Mouse (Mus musculus) forebrain, embryonic 13.5 days (tissue): ENCODE results near the gene Cd5. TPM values are rescaled to one million over a fixed set of nuclear protein-coding genes. Genes with fewer than 3 reads are reported as not detected.

ENCODE experiments used
- ATAC-seq: fragments of 200-750 bp; cut with Nextera tagmentation; 2 replicates; pipeline ENCODE4 v1.8.0; 2017
- H3K27ac ChIP-seq: fragments of 300-500 bp; sonication (generic); 2 replicates; pipeline ENCODE4 v1.5.1; 2015; ENCODE audit warnings: inconsistent platforms, mild to moderate bottlenecking, moderate library complexity
- H3K27me3 ChIP-seq: fragments of 300-500 bp; sonication (generic); 2 replicates; pipeline ENCODE4 v1.6.1; 2015; ENCODE audit warnings: mild to moderate bottlenecking, inconsistent platforms
- H3K36me3 ChIP-seq: fragments of 300-500 bp; sonication (generic); 2 replicates; pipeline ENCODE4 v1.6.1; 2015; ENCODE audit warnings: mild to moderate bottlenecking, inconsistent platforms; ENCODE audit not compliant: poor library complexity, severe bottlenecking
- H3K4me1 ChIP-seq: fragments of 300-500 bp; sonication (generic); 2 replicates; pipeline ENCODE4 v1.6.1; 2015; ENCODE audit warnings: inconsistent platforms
- H3K4me2 ChIP-seq: fragments of 300-500 bp; sonication (generic); 2 replicates; pipeline ENCODE4 v1.6.1; 2015; ENCODE audit warnings: inconsistent platforms, mild to moderate bottlenecking, moderate library complexity
- H3K4me3 ChIP-seq: fragments of 300-500 bp; sonication (generic); 2 replicates; pipeline ENCODE4 v1.5.1; 2015; ENCODE audit warnings: mild to moderate bottlenecking, inconsistent platforms
- H3K9ac ChIP-seq: fragments of 300-500 bp; sonication (generic); 2 replicates; pipeline ENCODE4 v1.6.1; 2015; ENCODE audit warnings: mild to moderate bottlenecking, inconsistent platforms
- H3K9me3 ChIP-seq: fragments of 300-500 bp; sonication (generic); replicated peaks from 2 replicates; pipeline ENCODE4 v1.6.1; 2016; ENCODE audit warnings: inconsistent platforms
- whole genome bisulfite sequencing: fragments of 180-500 bp; shearing (Covaris S2); methylation state at CpG from one replicate; pipeline ENCODE4 v1.1.7; 2015; 5-methylcytosine and 5-hydroxymethylcytosine counted together
- polyA plus RNA-seq: library from polyadenylated mRNA; unstranded; fragments of >200 nt; fragmentation: Nextera tagmentation; extraction: Ambion mirVana; gene quantifications from 2 replicates; pipeline ENCODE4 v1.2.1, GENCODE M21; 2015

Gene Cd5
- polyA plus RNA-seq, 1 experiment from 2014 or later, result not detected

GRCm38 (mm10) chr19:10708900-10709299, 29.9 kb downstream of the Cd5 start:
- H3K9ac ChIP-seq, result 0 out of 2 replicates have a peak overlapping the region, but pooled peaks have one; percentile 22
- H3K36me3 ChIP-seq, result peaks cover 59% of the 10 kb centered on the region
- WGBS, result 46% methylated on average over 6 of the region's 6 CpGs
- no peak overlapping the region for H3K4me3 ChIP-seq
- no peak for ATAC-seq
- no peaks in the 10 kb centered on the region for H3K27me3 ChIP-seq
- peaks cover 31% of the 10 kb centered on the region for H3K4me1 ChIP-seq
- no peaks in the 10 kb centered on the region for H3K9me3 ChIP-seq
- H3K4me2 ChIP-seq, result no peak overlapping the region
- peak overlapping the region; percentile 97 for H3K27ac ChIP-seq

- WGBS, result 90% methylated on average over 1 of the region's 1 CpGs
- Histone ChIP-seq H3K9me3 (no peaks in the 10 kb centered on the region), H3K4me2 (no peak overlapping the region), H3K4me3 (no peak overlapping the region), H3K36me3 (peaks cover 55% of the 10 kb centered on the region), H3K9ac (no peak overlapping the region), H3K27me3 (no peaks in the 10 kb centered on the region), H3K4me1 (peaks cover 39% of the 10 kb centered on the region), H3K27ac (peak overlapping the region; percentile 8; the same call in 1 of the 2 replicates)
- ATAC-seq, result no peak
Measured at GRCm38 (mm10) chr19:10707881-10708280, 30.9 kb downstream of the Cd5 start.

- WGBS, result 74% methylated on average over 13 of the region's 13 CpGs
- peak overlapping the region; percentile 8; the same call in 1 of the 2 replicates for H3K27ac ChIP-seq
- no peak for ATAC-seq
- no peaks in the 10 kb centered on the region for H3K9me3 ChIP-seq
- no peaks in the 10 kb centered on the region for H3K27me3 ChIP-seq
- H3K4me2 ChIP-seq, result no peak overlapping the region
- H3K36me3 ChIP-seq, result peaks cover 49% of the 10 kb centered on the region
- H3K9ac ChIP-seq, result no peak overlapping the region
- H3K4me1 ChIP-seq, result peaks cover 39% of the 10 kb centered on the region
- H3K4me3 ChIP-seq, result no peak overlapping the region
Measured at GRCm38 (mm10) chr19:10707087-10707875, 31.5 kb downstream of the Cd5 start.

- Histone ChIP-seq H3K4me1 (peaks cover 41% of the 10 kb centered on the region), H3K27me3 (no peaks in the 10 kb centered on the region), H3K4me2 (no peak overlapping the region), H3K4me3 (no peak overlapping the region), H3K9me3 (no peaks in the 10 kb centered on the region), H3K9ac (no peak overlapping the region), H3K36me3 (peaks cover 30% of the 10 kb centered on the region), H3K27ac (no peak overlapping the region)
- ATAC-seq, result no peak
- WGBS, result 93% methylated on average over 8 of the region's 8 CpGs
Measured at GRCm38 (mm10) chr19:10703470-10703869, 35.3 kb downstream of the Cd5 start.

GRCm38 (mm10) chr19:10702125-10702524, 36.7 kb downstream of the Cd5 start:
- WGBS, result 86% methylated on average over 8 of the region's 8 CpGs
- no peaks in the 10 kb centered on the region for H3K9me3 ChIP-seq

GRCm38 (mm10) chr19:10701013-10701726, 37.6 kb downstream of the Cd5 start:
- peaks cover 9% of the 10 kb centered on the region for H3K36me3 ChIP-seq
- no peak overlapping the region for H3K9ac ChIP-seq
- no peaks in the 10 kb centered on the region for H3K9me3 ChIP-seq
- H3K27ac ChIP-seq, result no peak overlapping the region
- H3K4me3 ChIP-seq, result no peak overlapping the region
- WGBS, result 60% methylated on average over 6 of the region's 6 CpGs
- peaks cover 58% of the 10 kb centered on the region for H3K4me1 ChIP-seq
- no peak overlapping the region for H3K4me2 ChIP-seq
- ATAC-seq, result no peak
- no peaks in the 10 kb centered on the region for H3K27me3 ChIP-seq

More at GRCm38 (mm10) chr19:10702125-10702524, 36.7 kb downstream of the Cd5 start:
- H3K4me3 ChIP-seq, result no peak overlapping the region
- peaks cover 18% of the 10 kb centered on the region for H3K36me3 ChIP-seq
- H3K9ac ChIP-seq, result no peak overlapping the region
- no peak overlapping the region for H3K27ac ChIP-seq
- H3K4me2 ChIP-seq, result no peak overlapping the region
- peaks cover 54% of the 10 kb centered on the region for H3K4me1 ChIP-seq
- no peak for ATAC-seq
- no peaks in the 10 kb centered on the region for H3K27me3 ChIP-seq

- no peak overlapping the region for H3K4me3 ChIP-seq
- H3K4me2 ChIP-seq, result no peak overlapping the region
- peaks cover 68% of the 10 kb centered on the region for H3K4me1 ChIP-seq
- H3K36me3 ChIP-seq, result peaks cover 6% of the 10 kb centered on the region; the same call in 1 of the 2 replicates
- H3K27me3 ChIP-seq, result no peaks in the 10 kb centered on the region
- H3K9me3 ChIP-seq, result no peaks in the 10 kb centered on the region
- WGBS, result 50% methylated on average over 9 of the region's 9 CpGs
- no peak overlapping the region for H3K27ac ChIP-seq
- peak; percentile 30; the same call in 1 of the 2 replicates for ATAC-seq
- no peak overlapping the region for H3K9ac ChIP-seq
Measured at GRCm38 (mm10) chr19:10699851-10700250, 39.0 kb downstream of the Cd5 start.

GRCm38 (mm10) chr19:10698131-10698991, 40.4 kb downstream of the Cd5 start:
- Histone ChIP-seq H3K4me1 (peaks cover 63% of the 10 kb centered on the region), H3K4me2 (no peak overlapping the region), H3K9me3 (no peaks in the 10 kb centered on the region), H3K36me3 (peaks cover 4% of the 10 kb centered on the region; the same call in 1 of the 2 replicates), H3K9ac (no peak overlapping the region), H3K27me3 (no peaks in the 10 kb centered on the region), H3K4me3 (no peak overlapping the region), H3K27ac (no peak overlapping the region)
- ATAC-seq, result 0 out of 2 replicates have a peak, but pooled peaks have one; percentile 16
- 77% methylated on average over 9 of the region's 9 CpGs for WGBS

- no peak for ATAC-seq
- 15% methylated on average over 7 of the region's 7 CpGs for WGBS
Measured at GRCm38 (mm10) chr19:10695801-10696200, 43.0 kb downstream of the Cd5 start.

GRCm38 (mm10) chr19:10693926-10694682, 44.7 kb downstream of the Cd5 start:
- Histone ChIP-seq H3K9me3 (no peaks in the 10 kb centered on the region), H3K4me3 (no peak overlapping the region), H3K36me3 (no peaks in the 10 kb centered on the region), H3K4me2 (no peak overlapping the region), H3K4me1 (peaks cover 65% of the 10 kb centered on the region), H3K9ac (no peak overlapping the region), H3K27me3 (no peaks in the 10 kb centered on the region), H3K27ac (no peak overlapping the region)
- WGBS, result 89% methylated on average over 10 of the region's 10 CpGs
- no peak for ATAC-seq

More at GRCm38 (mm10) chr19:10695801-10696200, 43.0 kb downstream of the Cd5 start:
- Histone ChIP-seq H3K4me3 (no peak overlapping the region), H3K27ac (peak overlapping the region; percentile 77), H3K27me3 (no peaks in the 10 kb centered on the region), H3K9me3 (no peaks in the 10 kb centered on the region), H3K4me1 (peaks cover 65% of the 10 kb centered on the region), H3K4me2 (peak overlapping the region; percentile 21), H3K36me3 (no peaks in the 10 kb centered on the region), H3K9ac (peak overlapping the region; percentile 47)

GRCm38 (mm10) chr19:10692361-10692760, 46.4 kb downstream of the Cd5 start:
- no peak for ATAC-seq
- 93% methylated on average over 4 of the region's 4 CpGs for WGBS
- H3K4me3 ChIP-seq, result no peak overlapping the region
- H3K4me1 ChIP-seq, result peaks cover 54% of the 10 kb centered on the region
- no peaks in the 10 kb centered on the region for H3K9me3 ChIP-seq
- no peak overlapping the region for H3K27ac ChIP-seq
- no peak overlapping the region for H3K9ac ChIP-seq
- H3K27me3 ChIP-seq, result no peaks in the 10 kb centered on the region
- H3K36me3 ChIP-seq, result no peaks in the 10 kb centered on the region
- no peak overlapping the region for H3K4me2 ChIP-seq
